ENCODE assay signal across 24 mouse cellular contexts in the genomic region with DNA sequence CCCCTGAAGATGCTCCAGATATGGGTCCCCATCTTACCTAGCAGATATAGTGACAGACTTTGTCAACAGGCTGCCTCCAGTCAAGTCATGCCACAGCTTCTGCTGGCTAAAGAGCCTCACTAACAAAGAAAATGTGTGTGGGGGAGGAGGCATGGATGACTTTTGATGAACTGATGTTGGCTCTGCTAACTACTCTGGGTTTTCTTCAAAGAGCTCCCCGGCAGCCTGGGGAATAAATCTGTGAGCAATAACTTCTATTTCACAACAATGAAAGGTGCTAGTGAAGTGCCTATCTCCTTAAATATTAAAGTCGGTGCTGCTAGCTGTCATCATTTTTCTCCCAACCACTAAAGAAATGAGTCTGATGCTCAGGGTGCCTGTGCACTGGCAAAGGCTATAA.
"Had no signal": no experiment of that assay in that cellular context is flagged by ENCODE, and none has a peak within 500 bp of the region (broad histone marks: within the 10 kb centered on the region; RNA-seq: fewer than 3 reads in every experiment).

No protein-coding gene starts in this region.

- H3K9me3 ChIP-seq: heart, embryonic 10.5 days; heart, embryonic 12.5 days; hindbrain, embryonic 10.5 days; hindbrain, embryonic 12.5 days; intestine, embryonic 15.5 days; limb, embryonic 13.5 days; limb, embryonic 15.5 days had no signal

- H3K9ac ChIP-seq: heart, embryonic 12.5 days; hindbrain, embryonic 12.5 days; hindbrain, embryonic 14.5 days; intestine, embryonic 15.5 days; limb, embryonic 13.5 days; limb, embryonic 15.5 days had no signal

- H3K27ac ChIP-seq: gastrocnemius, adult 2 months; heart, embryonic 10.5 days; hindbrain, embryonic 10.5 days; hindbrain, embryonic 12.5 days; hindbrain, embryonic 14.5 days; intestine, embryonic 15.5 days; limb, embryonic 13.5 days; limb, embryonic 15.5 days had no signal

- H3K4me3 ChIP-seq: gastrocnemius, adult 2 months; heart, embryonic 10.5 days; heart, embryonic 12.5 days; hindbrain, embryonic 10.5 days; hindbrain, embryonic 12.5 days; intestine, embryonic 15.5 days; limb, embryonic 13.5 days; limb, embryonic 15.5 days had no signal

- ATAC-seq: hindbrain, embryonic 16.5 days; inflammation-experienced regulatory T-cells, adult 6 months; intestine, embryonic 15.5 days; intestine, postnatal 0 days had no signal

- DNase-seq: gastrocnemius, adult 2 months; gastrocnemius, postnatal 10 days; gastrocnemius, postnatal 25 days; heart, adult 18-20 months; heart, postnatal 10 days; heart, postnatal 4 days; kidney, adult 18-20 months; kidney, adult 8-10 months; kidney, postnatal 10 days; kidney, postnatal 36 days; layer of hippocampus, adult 9-11 months; layer of hippocampus, postnatal 36 days; left cerebral cortex, postnatal 4 days had no signal

- H3K4me1 ChIP-seq: hindbrain, embryonic 10.5 days; hindbrain, embryonic 12.5 days; intestine, embryonic 15.5 days had no signal

- H3K36me3 ChIP-seq: heart, embryonic 10.5 days; heart, embryonic 12.5 days; hindbrain, embryonic 10.5 days; hindbrain, embryonic 12.5 days; intestine, embryonic 15.5 days; limb, embryonic 13.5 days; limb, embryonic 15.5 days had no signal

- H3K27me3 ChIP-seq: heart, embryonic 12.5 days; hindbrain, embryonic 12.5 days; intestine, embryonic 15.5 days; limb, embryonic 13.5 days; limb, embryonic 15.5 days had no signal

- H3K4me2 ChIP-seq: heart, embryonic 12.5 days; hindbrain, embryonic 12.5 days; hindbrain, embryonic 14.5 days; intestine, embryonic 15.5 days; limb, embryonic 13.5 days; limb, embryonic 15.5 days had no signal
